Mouse (Mus musculus): ENCODE measurements around the gene Gjb4. TPM values are rescaled to one million over a fixed set of nuclear protein-coding genes. Genes with fewer than 3 reads are reported as not detected.

The Gjb4 gene
- polyA plus RNA-seq, 1 experiment, result not detected

DNA sequence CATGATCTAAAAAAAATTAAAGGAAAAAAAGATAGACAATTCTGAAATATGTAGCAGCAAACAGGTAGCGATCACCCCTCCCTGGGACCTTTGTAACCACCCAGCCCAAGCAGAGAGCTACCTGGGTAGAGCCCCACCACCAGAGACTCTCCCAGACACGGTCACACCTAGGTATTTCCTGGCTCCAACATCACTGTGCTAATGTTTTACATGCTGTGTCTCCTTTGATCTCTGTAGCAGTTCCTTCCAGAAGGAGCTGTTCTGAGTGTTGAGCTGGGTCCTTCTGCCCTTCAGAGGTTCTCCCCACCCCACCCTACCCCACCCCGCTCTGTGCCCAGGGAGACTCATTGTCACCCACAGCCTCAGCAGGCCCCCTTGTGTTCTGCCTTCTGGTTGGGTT is 30.2 kb downstream of the Gjb4 start:
- Histone ChIP-seq H3K27ac (ENCODE audit: insufficient read depth, low read depth, low read length) (no peak overlapping the region), H3K4me1 (ENCODE audit: control insufficient read depth, insufficient read depth, low read length) (peaks cover 5% of the 10 kb centered on the region), H3K4me3 (ENCODE audit: insufficient read depth, low read depth, low read length) (no peak overlapping the region)
- WGBS, result 92% methylated on average over 3 of the region's 3 CpGs
- TF ChIP-seq POLR2A (IDR thresholded peaks at IDR 0.05; ENCODE audit: insufficient read depth, low read depth, low read length), result no peak
- TF ChIP-seq CTCF (IDR thresholded peaks at IDR 0.05; ENCODE audit: insufficient read depth, low read depth, low read length), result no peak

DNA sequence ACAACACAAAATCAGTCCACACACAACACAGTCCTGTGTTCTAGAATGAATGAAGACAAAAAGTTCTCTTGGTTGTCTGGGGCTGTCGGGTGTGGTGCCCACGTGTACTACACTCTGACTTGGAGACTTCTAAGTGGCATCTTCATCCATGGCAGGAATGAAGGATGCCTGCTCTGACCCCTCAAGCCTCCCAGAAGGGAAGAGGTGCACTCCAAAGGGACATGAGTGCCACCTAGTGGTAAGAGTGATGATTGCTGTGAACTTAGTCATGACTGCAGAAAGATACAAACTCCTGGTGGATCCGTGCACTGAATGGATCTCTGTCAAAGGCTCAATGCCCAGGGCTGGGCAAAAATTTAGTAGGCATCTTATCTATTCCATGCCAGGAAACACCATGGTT is 34.3 kb downstream of the Gjb4 start:
- WGBS, result 6% methylated on average over 3 of the region's 3 CpGs
- TF ChIP-seq CTCF (IDR thresholded peaks at IDR 0.05; ENCODE audit: insufficient read depth, low read depth, low read length) (peak; percentile 46; the same call in 1 of the 2 replicates), POLR2A (IDR thresholded peaks at IDR 0.05; ENCODE audit: insufficient read depth, low read depth, low read length) (no peak)
- Histone ChIP-seq H3K4me1 (ENCODE audit: control insufficient read depth, insufficient read depth, low read length) (no peaks in the 10 kb centered on the region), H3K4me3 (ENCODE audit: insufficient read depth, low read depth, low read length) (no peak overlapping the region), H3K27ac (ENCODE audit: insufficient read depth, low read depth, low read length) (no peak overlapping the region)

DNA sequence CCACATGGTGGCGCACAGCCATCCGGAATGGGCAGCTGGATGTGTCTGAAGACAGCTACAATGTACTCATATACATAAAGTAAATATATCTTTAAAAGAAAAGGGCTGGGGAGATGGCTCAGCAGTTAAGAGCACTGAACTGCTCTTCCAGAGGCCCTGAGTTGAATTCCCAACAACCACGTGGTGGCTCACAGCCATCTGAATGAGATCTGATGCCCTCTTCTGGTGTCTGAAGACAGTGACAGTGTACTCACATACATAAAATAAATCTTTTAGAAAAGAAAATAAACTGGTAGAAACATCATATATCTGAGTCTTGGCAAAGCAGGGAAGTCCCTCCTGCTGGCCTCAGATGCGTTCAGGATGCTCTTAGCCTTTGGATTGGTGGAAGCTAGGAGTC is 36.7 kb downstream of the Gjb4 start:
- WGBS, result 67% methylated on average over 4 of the region's 4 CpGs
- Histone ChIP-seq H3K4me1 (ENCODE audit: control insufficient read depth, insufficient read depth, low read length) (peaks cover 12% of the 10 kb centered on the region), H3K4me3 (ENCODE audit: insufficient read depth, low read depth, low read length) (no peak overlapping the region), H3K27ac (ENCODE audit: insufficient read depth, low read depth, low read length) (no peak overlapping the region)
- TF ChIP-seq POLR2A (IDR thresholded peaks at IDR 0.05; ENCODE audit: insufficient read depth, low read depth, low read length), result no peak
- no peak for TF ChIP-seq CTCF (IDR thresholded peaks at IDR 0.05; ENCODE audit: insufficient read depth, low read depth, low read length)

DNA sequence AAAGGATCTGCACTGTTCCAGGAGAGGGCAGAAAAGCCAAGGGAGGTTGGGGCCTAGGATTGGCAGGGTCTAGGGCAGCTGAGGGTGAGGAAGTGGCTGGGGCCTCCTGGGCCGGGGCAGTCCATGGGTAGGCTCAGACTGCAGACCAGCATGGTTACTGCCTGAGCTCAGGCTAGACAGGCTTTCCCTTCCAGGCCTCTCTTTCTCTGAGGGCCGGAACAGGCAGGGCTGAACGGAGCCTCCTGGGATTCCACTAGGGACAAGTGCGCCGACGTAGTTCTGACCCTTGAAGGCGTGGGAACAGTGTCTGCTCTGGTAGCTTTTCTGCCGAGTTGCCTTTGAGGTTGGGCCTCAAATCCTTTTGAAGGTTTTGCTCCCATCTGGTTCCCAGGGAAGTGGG is 38.1 kb downstream of the Gjb4 start:
- Histone ChIP-seq H3K4me3 (ENCODE audit: insufficient read depth, low read depth, low read length) (no peak overlapping the region), H3K4me1 (ENCODE audit: control insufficient read depth, insufficient read depth, low read length) (peaks cover 12% of the 10 kb centered on the region), H3K27ac (ENCODE audit: insufficient read depth, low read depth, low read length) (no peak overlapping the region)
- 90% methylated on average over 8 of the region's 8 CpGs for WGBS
- TF ChIP-seq POLR2A (IDR thresholded peaks at IDR 0.05; ENCODE audit: insufficient read depth, low read depth, low read length), result no peak
- no peak for TF ChIP-seq CTCF (IDR thresholded peaks at IDR 0.05; ENCODE audit: insufficient read depth, low read depth, low read length)

DNA sequence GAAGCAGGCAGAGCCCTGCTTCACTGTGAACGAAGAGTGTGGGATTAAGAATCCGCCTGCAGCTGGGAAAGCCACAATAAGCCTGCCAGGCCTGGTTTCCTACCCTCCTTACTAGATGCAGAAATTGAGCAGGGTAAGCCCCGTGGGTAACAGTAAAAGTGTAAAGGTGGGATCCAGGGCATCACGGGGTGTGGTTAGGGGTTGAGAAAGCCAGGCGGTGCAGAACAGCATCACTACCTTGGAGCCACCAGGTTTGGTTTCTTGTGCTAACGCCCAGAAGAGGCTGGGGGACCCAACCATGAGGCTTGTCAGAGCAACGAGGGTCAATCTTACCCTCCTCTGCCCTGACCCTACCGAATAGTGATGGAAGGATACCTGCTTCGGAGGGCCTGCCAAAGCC is 39.3 kb downstream of the Gjb4 start:
- 60% methylated on average over 9 of the region's 9 CpGs for WGBS
- TF ChIP-seq CTCF (IDR thresholded peaks at IDR 0.05; ENCODE audit: insufficient read depth, low read depth, low read length) (no peak), POLR2A (IDR thresholded peaks at IDR 0.05; ENCODE audit: insufficient read depth, low read depth, low read length) (no peak)
- no peak overlapping the region for H3K4me3 ChIP-seq (ENCODE audit: insufficient read depth, low read depth, low read length)
- no peak overlapping the region for H3K27ac ChIP-seq (ENCODE audit: insufficient read depth, low read depth, low read length)
- H3K4me1 ChIP-seq (ENCODE audit: control insufficient read depth, insufficient read depth, low read length), result peaks cover 12% of the 10 kb centered on the region

DNA sequence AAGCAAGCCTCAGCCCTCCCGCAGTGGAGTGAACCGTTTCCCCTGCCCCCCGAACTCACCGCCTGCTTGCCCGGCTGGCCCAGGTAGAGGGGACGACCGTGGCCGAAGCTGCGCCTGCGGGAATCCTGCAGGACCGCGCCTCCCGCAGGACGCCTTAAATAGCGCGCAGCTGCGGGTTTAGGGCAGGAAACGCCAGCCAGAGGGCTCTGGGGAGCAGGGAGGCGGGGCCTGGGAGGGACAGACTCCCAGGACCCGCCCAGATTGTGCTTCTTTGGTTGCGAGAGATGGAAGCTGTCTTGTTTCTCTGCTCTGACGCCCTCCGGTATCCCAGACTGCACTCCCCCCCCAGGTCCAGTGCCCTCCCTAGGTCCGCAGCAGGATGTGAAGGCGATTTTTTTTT is 40.0 kb downstream of the Gjb4 start, which contains the start of gene Gja4:
Gene Gja4, minus strand, starts transcription at position 179 of the 400 bp plus-strand sequence.
- Histone ChIP-seq H3K27ac (ENCODE audit: insufficient read depth, low read depth, low read length) (no peak within 1 kb of the TSS), H3K4me1 (ENCODE audit: control insufficient read depth, insufficient read depth, low read length) (peaks cover 12% of the 10 kb centered on the region), H3K4me3 (ENCODE audit: insufficient read depth, low read depth, low read length) (peak within 1 kb of the TSS; percentile 72)
- TF ChIP-seq POLR2A (IDR thresholded peaks at IDR 0.05; ENCODE audit: insufficient read depth, low read depth, low read length) (0 out of 2 replicates have a peak, but pooled peaks have one; percentile 21), CTCF (IDR thresholded peaks at IDR 0.05; ENCODE audit: insufficient read depth, low read depth, low read length) (peak; percentile 38; the same call in 1 of the 2 replicates)
- under 1% methylated on average over 25 of the region's 25 CpGs for WGBS

DNA sequence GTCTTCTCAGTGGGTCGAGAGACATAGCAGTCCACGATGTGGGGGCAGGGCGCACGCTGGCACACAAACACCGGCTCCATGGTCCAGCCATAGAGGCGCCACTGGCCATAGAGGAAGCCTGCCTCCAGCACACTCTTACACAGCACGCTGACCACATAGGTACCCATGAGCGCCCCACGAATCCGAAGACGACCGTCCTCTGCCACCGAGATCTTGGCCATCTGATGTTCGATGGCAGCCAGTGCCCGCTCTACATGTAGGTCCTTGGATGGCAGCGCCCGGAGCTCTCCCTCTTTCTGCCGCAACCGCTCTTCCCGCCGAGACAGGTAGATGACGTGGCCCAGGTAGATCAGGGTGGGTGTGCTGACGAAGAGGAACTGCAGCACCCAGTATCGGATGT is 41.5 kb downstream of the Gjb4 start:
- Histone ChIP-seq H3K27ac (ENCODE audit: insufficient read depth, low read depth, low read length) (no peak overlapping the region), H3K4me3 (ENCODE audit: insufficient read depth, low read depth, low read length) (peak overlapping the region; percentile 6; the same call in 1 of the 2 replicates), H3K4me1 (ENCODE audit: control insufficient read depth, insufficient read depth, low read length) (peaks cover 12% of the 10 kb centered on the region)
- 77% methylated on average over 24 of the region's 24 CpGs for WGBS
- TF ChIP-seq POLR2A (IDR thresholded peaks at IDR 0.05; ENCODE audit: insufficient read depth, low read depth, low read length) (no peak), CTCF (IDR thresholded peaks at IDR 0.05; ENCODE audit: insufficient read depth, low read depth, low read length) (no peak)

DNA sequence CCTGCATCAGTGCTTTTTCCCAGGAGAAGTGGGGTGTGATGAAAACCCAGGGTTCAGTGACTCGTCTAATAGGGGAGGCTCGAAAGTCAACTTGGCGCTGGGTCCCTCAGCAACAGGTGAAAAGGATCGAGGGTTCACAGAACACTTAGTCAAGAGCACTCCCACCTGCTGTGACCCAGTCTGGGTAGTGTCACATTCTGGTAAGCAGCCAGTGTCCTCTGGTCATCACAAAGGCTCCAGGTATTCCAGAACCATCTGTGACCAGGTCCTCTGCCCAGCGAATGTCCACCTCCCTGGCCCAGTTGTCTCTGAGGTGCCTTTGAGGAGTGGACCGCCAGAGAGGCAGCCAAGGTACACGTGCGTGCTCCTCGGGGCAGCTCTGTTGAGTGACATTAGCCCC is 42.3 kb downstream of the Gjb4 start:
- TF ChIP-seq CTCF (IDR thresholded peaks at IDR 0.05; ENCODE audit: insufficient read depth, low read depth, low read length) (no peak), POLR2A (IDR thresholded peaks at IDR 0.05; ENCODE audit: insufficient read depth, low read depth, low read length) (no peak)

DNA sequence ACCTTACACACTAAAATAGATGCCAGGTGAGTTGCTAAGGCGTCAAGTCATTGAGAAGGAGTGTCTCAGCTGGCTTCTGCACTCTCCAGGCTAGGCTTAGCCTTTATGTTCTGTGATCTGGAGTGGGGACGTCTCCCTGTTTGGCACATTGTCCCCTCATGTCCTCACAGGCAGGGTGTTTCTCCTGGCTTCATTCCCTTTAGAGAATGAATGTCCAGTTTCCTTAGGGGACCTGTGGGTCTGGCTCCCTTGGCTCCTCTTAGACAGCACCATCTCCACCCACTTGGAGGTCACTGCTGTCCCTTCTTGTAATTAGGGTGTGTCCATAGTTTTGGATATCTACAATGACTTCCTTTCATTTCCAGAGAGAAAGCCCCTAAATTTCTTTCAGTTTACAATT is 47.0 kb downstream of the Gjb4 start:
- H3K4me3 ChIP-seq (ENCODE audit: insufficient read depth, low read depth, low read length), result no peak overlapping the region
- no peaks in the 10 kb centered on the region for H3K4me1 ChIP-seq (ENCODE audit: control insufficient read depth, insufficient read depth, low read length)
- no peak overlapping the region for H3K27ac ChIP-seq (ENCODE audit: insufficient read depth, low read depth, low read length)
- TF ChIP-seq POLR2A (IDR thresholded peaks at IDR 0.05; ENCODE audit: insufficient read depth, low read depth, low read length) (no peak), CTCF (IDR thresholded peaks at IDR 0.05; ENCODE audit: insufficient read depth, low read depth, low read length) (no peak)
- 73% methylated on average over 2 of the region's 2 CpGs for WGBS

More for the DNA sequence above, 42.3 kb downstream of the Gjb4 start:
- no peak overlapping the region for H3K4me3 ChIP-seq (ENCODE audit: insufficient read depth, low read depth, low read length)
- 70% methylated on average over 9 of the region's 9 CpGs for WGBS
- H3K27ac ChIP-seq (ENCODE audit: insufficient read depth, low read depth, low read length), result no peak overlapping the region
- H3K4me1 ChIP-seq (ENCODE audit: control insufficient read depth, insufficient read depth, low read length), result peaks cover 12% of the 10 kb centered on the region

DNA sequence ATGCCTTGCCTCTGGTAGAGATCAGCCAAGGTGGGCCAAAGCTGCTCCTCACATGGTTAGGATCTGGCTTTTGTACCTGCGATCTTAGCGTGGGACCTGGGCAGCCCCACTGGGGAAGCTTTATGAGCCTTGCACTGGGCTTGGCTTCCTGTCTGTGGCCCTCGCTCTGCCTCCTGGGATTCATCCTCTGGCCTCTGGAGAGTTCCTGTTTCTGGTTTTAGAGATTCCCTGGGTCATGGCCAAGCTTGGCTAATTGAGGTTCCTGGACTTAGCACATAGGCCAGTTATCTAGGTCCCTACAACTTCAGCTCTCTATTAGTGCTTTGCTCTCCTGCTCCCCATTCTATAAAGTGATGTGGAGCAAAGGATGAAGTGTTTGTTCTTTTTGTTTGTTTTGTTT is 50.1 kb downstream of the Gjb4 start:
- TF ChIP-seq POLR2A (IDR thresholded peaks at IDR 0.05; ENCODE audit: insufficient read depth, low read depth, low read length) (no peak), CTCF (IDR thresholded peaks at IDR 0.05; ENCODE audit: insufficient read depth, low read depth, low read length) (no peak)
- no peak overlapping the region for H3K27ac ChIP-seq (ENCODE audit: insufficient read depth, low read depth, low read length)
- no peaks in the 10 kb centered on the region for H3K4me1 ChIP-seq (ENCODE audit: control insufficient read depth, insufficient read depth, low read length)
- H3K4me3 ChIP-seq (ENCODE audit: insufficient read depth, low read depth, low read length), result no peak overlapping the region
- WGBS, result 80% methylated on average over 3 of the region's 3 CpGs

Other genes starting within 250 kb of the Gjb4 start
- not detected in 2 replicates for gene Tmem35b, start 230.4 kb downstream of the Gjb4 start, polyA plus RNA-seq (2012; ENCODE audit: insufficient read depth, insufficient read length, low replicate concordance, missing spikeins)
- gene Dlgap3, start 184.9 kb downstream of the Gjb4 start, polyA plus RNA-seq (2012; ENCODE audit: insufficient read depth, insufficient read length, low replicate concordance, missing spikeins), result not detected in 2 replicates
- gene Smim12, start 110.3 kb downstream of the Gjb4 start, polyA plus RNA-seq (2012; ENCODE audit: insufficient read depth, insufficient read length, low replicate concordance, missing spikeins), result not detected in 2 replicates
- not detected in 2 replicates for gene Gja4, start 40.0 kb downstream of the Gjb4 start, polyA plus RNA-seq (2012; ENCODE audit: insufficient read depth, insufficient read length, low replicate concordance, missing spikeins)
- not detected in 2 replicates for gene Gjb3, start 23.2 kb downstream of the Gjb4 start, polyA plus RNA-seq (2012; ENCODE audit: insufficient read depth, insufficient read length, low replicate concordance, missing spikeins)
- gene Gjb5, start 4.1 kb upstream of the Gjb4 start, polyA plus RNA-seq (2012; ENCODE audit: insufficient read depth, insufficient read length, low replicate concordance, missing spikeins), result not detected in 2 replicates